Mouse (Mus musculus) heart, embryonic 13.5 days (tissue): ENCODE data around the gene Selplg. TPM values are rescaled to one million over a fixed set of nuclear protein-coding genes. Genes with fewer than 3 reads are reported as not detected.
A peak's percentile ranks its signal among the peaks of the same experiment; 100 is the strongest.
"Not testable (repeated sequence)": the region's sequence is repeated elsewhere in the genome, so short reads cannot be mapped to it uniquely, and the experiment has no call there.

Source experiments
- ATAC-seq: fragments of 200-750 bp; cut with Nextera tagmentation; 2 replicates; pipeline ENCODE4 v1.8.0; 2017; ENCODE audit warnings: moderate TSS enrichment; ENCODE audit not compliant: insufficient number of reproducible peaks, low FRiP score, low TSS enrichment; ENCODE audit errors: extremely low read depth
- H3K27ac ChIP-seq: fragments of 300-500 bp; sonication (generic); replicated peaks from 2 replicates; pipeline ENCODE4 v1.5.1; 2015; ENCODE audit warnings: moderate library complexity, mild to moderate bottlenecking, inconsistent platforms
- H3K27me3 ChIP-seq: fragments of 300-500 bp; sonication (generic); replicated peaks from 2 replicates; pipeline ENCODE4 v1.6.1; 2015; ENCODE audit warnings: mild to moderate bottlenecking, inconsistent platforms
- H3K36me3 ChIP-seq: fragments of 300-500 bp; sonication (generic); 2 replicates; pipeline ENCODE4 v1.6.1; 2015; ENCODE audit warnings: mild to moderate bottlenecking, inconsistent platforms
- H3K4me1 ChIP-seq: fragments of 300-500 bp; sonication (generic); 2 replicates; pipeline ENCODE4 v1.6.1; 2015; ENCODE audit warnings: inconsistent platforms
- H3K4me2 ChIP-seq: fragments of 300-500 bp; sonication (generic); 2 replicates; pipeline ENCODE4 v1.6.1; 2015; ENCODE audit warnings: inconsistent platforms, mild to moderate bottlenecking, moderate library complexity
- H3K4me3 ChIP-seq: fragments of 300-500 bp; sonication (generic); 2 replicates; pipeline ENCODE4 v1.5.1; 2015; ENCODE audit warnings: moderate library complexity, mild to moderate bottlenecking, inconsistent platforms
- H3K9ac ChIP-seq: fragments of 300-500 bp; sonication (generic); 2 replicates; pipeline ENCODE4 v1.6.1; 2015; ENCODE audit warnings: inconsistent platforms, mild to moderate bottlenecking, moderate library complexity
- H3K9me3 ChIP-seq: fragments of 300-500 bp; sonication (generic); 2 replicates; pipeline ENCODE4 v1.6.1; 2016; ENCODE audit warnings: inconsistent platforms
- WGBS: fragments of 180-500 bp; shearing (Covaris S2); methylation state at CpG from one replicate; pipeline ENCODE4 v1.1.7; 2015; ENCODE audit warnings: mixed read lengths; 5-methylcytosine and 5-hydroxymethylcytosine counted together
- polyA plus RNA-seq: library from polyadenylated mRNA; unstranded; fragments of >200 nt; fragmentation: Nextera tagmentation; extraction: Ambion mirVana; gene quantifications from 2 replicates; pipeline ENCODE4 v1.2.1, GENCODE M21; 2015

The Selplg gene
- polyA plus RNA-seq, 1 experiment from 2014 or later, result 1.3 TPM

DNA sequence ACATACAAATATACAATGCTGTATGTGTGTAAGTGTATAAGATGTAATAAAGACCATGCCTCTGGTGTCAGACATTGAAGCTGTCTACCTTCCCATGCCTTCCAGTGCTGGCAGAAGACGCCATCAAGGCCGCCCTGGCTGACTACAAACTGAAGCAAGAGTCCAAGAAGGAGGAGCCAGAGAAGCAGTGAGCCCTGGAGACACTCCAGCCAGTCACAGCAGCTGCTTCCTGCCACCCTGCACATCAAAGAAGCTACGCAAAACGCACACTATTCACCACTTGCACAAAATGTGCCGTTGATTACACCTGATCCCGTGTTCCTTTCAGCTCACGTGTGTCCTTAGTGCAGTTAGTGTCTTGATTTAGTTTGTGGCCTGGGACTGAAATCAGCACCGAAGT lies 54.7 kb downstream of the Selplg start:
- ATAC-seq, H3K9me3 ChIP-seq, H3K9ac ChIP-seq, H3K27ac ChIP-seq, H3K4me3 ChIP-seq, H3K4me2 ChIP-seq, H3K27me3 ChIP-seq: not testable (repeated sequence)
- WGBS, result 80% methylated on average over 8 of the region's 8 CpGs
- Histone ChIP-seq H3K4me1 (peaks cover 13% of the 10 kb centered on the region), H3K36me3 (peaks cover 46% of the 10 kb centered on the region)

GRCm38 (mm10) chr5:113776896-113777226 lies 55.6 kb downstream of the Selplg start:
- Histone ChIP-seq H3K4me3 (no peak overlapping the region), H3K36me3 (peaks cover 46% of the 10 kb centered on the region), H3K4me2 (no peak overlapping the region), H3K27ac (no peak overlapping the region), H3K9me3 (no peaks in the 10 kb centered on the region), H3K9ac (no peak overlapping the region), H3K27me3 (no peaks in the 10 kb centered on the region), H3K4me1 (peaks cover 9% of the 10 kb centered on the region)
- WGBS, result 89% methylated on average over 8 of the region's 8 CpGs
- ATAC-seq, result no peak

DNA sequence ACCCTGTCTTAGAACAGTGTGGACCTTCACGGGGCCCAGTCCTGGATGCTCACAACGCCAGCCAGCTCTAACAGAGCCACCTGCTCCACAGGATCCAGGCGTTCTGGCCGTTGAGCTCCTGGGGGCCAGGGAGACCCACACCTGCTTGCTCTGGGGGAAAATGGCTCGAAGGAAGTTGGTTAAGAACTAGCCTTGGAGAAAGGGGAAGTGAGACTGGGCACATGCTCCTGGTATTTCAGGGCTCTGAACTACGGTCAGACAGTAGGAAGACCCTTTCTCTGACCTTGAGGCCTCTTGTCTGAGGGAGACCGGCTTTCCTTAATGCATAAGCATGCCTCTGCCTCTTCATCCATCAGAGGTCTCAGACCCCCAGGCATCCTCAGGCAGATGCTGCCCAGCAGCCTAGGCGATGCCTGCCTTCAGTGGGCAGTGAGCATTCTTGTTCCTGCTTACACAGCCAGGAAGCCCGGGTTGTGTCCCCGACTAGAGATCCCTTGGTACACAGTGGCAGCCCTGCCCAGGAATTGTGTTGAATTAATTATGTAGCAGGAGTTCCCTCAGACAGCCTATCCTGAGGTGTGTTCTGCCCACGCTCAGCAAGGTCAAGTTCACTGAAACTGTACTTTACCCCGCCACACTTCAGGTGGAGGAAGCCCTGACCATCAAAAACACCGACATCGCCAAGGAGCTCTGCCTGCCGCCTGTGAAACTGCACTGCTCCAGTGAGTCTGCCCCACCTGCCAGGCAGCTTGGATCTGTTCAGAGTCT lies 56.1 kb downstream of the Selplg start:
- H3K9me3 ChIP-seq, result no peaks in the 10 kb centered on the region
- 90% methylated on average over 15 of the region's 15 CpGs for WGBS
- peaks cover 46% of the 10 kb centered on the region for H3K36me3 ChIP-seq
- H3K4me1 ChIP-seq, result peaks cover 9% of the 10 kb centered on the region
- no peak for ATAC-seq
- H3K4me2 ChIP-seq, result no peak overlapping the region
- H3K9ac ChIP-seq, result no peak overlapping the region
- H3K27ac ChIP-seq, result no peak overlapping the region
- no peaks in the 10 kb centered on the region for H3K27me3 ChIP-seq
- no peak overlapping the region for H3K4me3 ChIP-seq

DNA sequence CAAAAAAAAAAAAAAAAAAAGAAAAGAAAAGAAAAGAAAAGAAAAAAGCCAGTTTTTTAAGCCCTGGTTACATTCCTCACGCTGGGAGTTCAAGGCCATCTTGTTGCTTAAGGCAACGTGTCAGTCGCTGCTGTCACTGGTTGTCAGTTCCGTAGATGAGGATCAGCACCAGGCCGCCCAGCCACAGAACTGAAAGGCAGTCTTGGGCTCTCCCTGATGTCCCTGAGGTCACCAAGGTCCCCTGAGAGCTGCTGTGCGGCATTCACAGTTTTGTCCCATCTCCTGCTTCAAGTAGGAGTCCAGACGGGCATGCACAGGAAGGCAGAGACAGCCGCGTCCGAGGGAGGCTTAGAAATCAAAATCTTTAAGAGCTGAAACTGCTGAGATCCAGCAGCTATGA lies 56.9 kb downstream of the Selplg start:
- H3K9ac ChIP-seq, result no peak overlapping the region
- ATAC-seq, result no peak
- H3K27ac ChIP-seq, result no peak overlapping the region
- H3K4me3 ChIP-seq, result no peak overlapping the region
- no peaks in the 10 kb centered on the region for H3K27me3 ChIP-seq
- WGBS, result 87% methylated on average over 10 of the region's 10 CpGs
- H3K4me2 ChIP-seq, result no peak overlapping the region
- peaks cover 46% of the 10 kb centered on the region for H3K36me3 ChIP-seq
- peaks cover 12% of the 10 kb centered on the region for H3K4me1 ChIP-seq
- H3K9me3 ChIP-seq, result no peaks in the 10 kb centered on the region

DNA sequence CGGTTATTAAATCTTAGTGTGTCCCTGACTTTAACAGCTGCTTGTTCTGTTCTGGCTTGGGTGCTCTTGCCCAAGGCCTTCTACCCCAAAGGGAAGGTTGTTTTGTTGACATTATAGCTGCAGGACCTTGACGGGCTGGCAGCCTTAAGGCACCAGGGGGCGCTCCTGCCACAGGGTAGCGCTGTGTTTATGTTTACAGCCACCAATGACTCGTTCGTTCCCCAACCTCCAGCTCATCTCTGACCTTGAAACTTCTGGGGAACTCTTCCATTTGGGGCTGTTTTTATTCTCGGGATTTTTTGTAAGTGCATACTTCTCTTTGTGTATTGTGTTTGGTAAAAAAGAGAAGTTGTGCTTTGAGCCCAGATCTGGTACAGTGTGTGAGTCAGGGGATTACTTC lies 58.8 kb downstream of the Selplg start:
- peak overlapping the region; percentile 88 for H3K9ac ChIP-seq
- under 1% methylated on average over 7 of the region's 7 CpGs for WGBS
- H3K4me1 ChIP-seq, result peaks cover 29% of the 10 kb centered on the region
- ATAC-seq, result no peak
- peak overlapping the region; percentile 100 for H3K4me3 ChIP-seq
- H3K9me3 ChIP-seq, result no peaks in the 10 kb centered on the region
- no peaks in the 10 kb centered on the region for H3K27me3 ChIP-seq
- peak overlapping the region; percentile 99 for H3K4me2 ChIP-seq
- peak overlapping the region; percentile 94 for H3K27ac ChIP-seq
- peaks cover 51% of the 10 kb centered on the region for H3K36me3 ChIP-seq

DNA sequence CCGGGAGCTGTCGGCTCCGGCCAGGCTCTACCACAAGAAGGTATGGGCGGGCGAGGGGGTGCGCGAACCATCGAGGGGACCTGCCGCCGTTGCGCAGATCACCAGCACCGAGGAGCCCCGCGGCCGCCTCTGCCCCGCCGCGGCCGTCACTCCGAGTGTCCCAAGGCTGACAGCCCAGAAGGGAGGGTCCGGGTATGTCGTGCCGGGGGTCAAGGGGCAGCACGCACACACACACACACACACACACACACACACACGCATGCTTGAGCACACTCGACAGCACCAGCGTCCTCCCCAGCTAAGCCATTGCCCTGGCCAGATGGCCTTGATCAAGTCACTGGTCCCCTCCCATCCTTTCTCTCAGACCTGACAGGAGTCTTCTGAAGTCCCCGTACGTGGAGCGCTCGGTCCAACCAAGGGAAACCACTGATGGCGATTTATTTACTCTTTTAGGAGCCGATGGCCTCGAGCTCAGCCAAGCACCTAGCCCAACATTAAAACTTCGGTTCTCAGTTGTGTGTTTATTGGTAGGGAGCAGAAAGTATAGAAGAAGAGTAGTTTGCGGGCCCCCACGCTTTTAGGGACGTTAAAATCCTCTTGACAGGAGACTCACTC lies 59.4 kb downstream of the Selplg start:
- 0 out of 2 replicates have a peak, but pooled peaks have one; percentile 1 for ATAC-seq
- Histone ChIP-seq H3K36me3 (peaks cover 51% of the 10 kb centered on the region), H3K4me1 (peaks cover 29% of the 10 kb centered on the region), H3K4me2 (peak overlapping the region; percentile 99), H3K4me3 (peak overlapping the region; percentile 100), H3K27ac (peak overlapping the region; percentile 94), H3K27me3 (no peaks in the 10 kb centered on the region), H3K9ac (peak overlapping the region; percentile 88), H3K9me3 (no peaks in the 10 kb centered on the region)
- WGBS, result 2% methylated on average over 37 of the region's 38 CpGs

DNA sequence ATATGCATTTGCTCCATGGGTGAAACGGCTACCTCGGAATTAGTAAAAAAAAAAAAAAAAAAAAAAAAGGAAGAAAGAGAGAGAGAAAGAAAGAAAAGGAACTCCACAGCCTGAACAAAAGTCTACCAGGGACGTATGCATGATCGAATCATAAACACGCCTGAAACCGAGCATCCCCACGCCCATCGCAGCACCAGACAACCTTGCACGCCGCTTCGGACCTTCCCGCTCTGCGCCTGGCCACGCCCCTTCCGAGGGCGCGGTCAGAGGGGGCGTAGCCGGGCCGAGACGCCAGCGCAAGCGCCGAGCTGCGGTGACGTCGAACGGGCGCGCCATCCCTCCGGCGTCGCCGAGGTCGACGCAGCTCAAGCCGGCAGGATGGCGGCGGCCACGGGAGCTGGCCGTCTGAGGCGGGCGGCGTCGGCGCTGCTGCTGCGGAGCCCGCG lies 60.0 kb downstream of the Selplg start, which contains the start of the genes Sart3 and Iscu:
Sart3 (minus strand) TSS at position 61 of the 446 bp plus-strand sequence.
Iscu (plus strand) TSS at position 299 of the 446 bp plus-strand sequence.
- Histone ChIP-seq H3K27ac (peak within 1 kb of the TSS; percentile 94), H3K36me3 (peaks cover 53% of the 10 kb centered on the region), H3K27me3 (no peaks in the 10 kb centered on the region), H3K9me3 (no peaks in the 10 kb centered on the region), H3K4me2 (peak within 1 kb of the TSS; percentile 99), H3K9ac (peak within 1 kb of the TSS; percentile 94), H3K4me3 (peak within 1 kb of the TSS; percentile 100), H3K4me1 (peaks cover 29% of the 10 kb centered on the region)
- peak; percentile 86 for ATAC-seq
- 0% methylated on average over 49 of the region's 49 CpGs for WGBS

DNA sequence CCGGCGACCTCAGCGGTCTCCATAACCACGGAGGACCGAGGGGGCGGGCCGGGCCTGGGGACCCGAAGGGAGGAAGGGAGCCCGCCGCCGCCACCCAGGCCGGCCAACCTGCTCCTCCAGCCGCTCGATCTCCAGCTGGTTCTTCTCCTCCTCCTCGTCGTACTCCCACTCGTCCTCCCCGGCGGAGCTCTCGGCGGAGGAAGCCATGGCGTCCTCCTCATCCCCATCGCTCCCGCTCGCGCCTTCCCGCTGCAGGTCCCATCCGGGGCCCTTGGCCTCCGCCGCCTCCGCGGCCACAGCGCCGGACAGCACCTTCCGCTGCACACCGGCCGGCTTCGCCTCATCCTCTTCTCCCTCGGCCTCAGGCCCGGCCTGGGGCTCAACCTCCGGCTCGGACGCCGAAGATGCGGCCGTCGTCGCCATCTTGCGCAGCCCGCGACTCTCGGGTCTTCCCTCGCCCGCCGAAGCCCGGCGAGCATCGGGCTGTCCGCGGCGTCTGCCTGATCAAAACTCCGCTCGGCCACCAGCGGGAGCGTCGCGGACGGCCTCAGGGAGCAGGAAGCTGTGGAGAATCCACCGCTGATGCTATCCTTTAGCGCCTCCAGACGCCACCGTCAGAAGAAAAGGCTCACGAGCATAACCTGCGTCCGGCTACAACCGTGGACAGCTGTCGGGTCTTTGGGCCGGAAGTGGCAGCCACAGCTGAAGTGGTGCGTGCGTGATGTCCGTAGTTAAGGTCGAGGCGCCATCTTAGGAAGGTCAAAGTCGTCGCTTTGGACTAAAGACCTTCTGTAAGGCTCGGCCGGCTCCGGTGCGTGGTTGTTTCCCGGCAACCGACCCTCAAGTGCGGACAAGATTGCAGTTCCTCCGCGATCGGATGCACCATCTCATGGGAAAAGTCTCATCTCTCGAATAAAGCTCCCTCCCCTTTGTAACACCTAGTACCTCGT lies 61.0 kb downstream of the Selplg start:
- Histone ChIP-seq H3K9me3 (no peaks in the 10 kb centered on the region), H3K27me3 (no peaks in the 10 kb centered on the region), H3K4me1 (peaks cover 32% of the 10 kb centered on the region), H3K4me2 (peak overlapping the region; percentile 99), H3K9ac (peak overlapping the region; percentile 94), H3K27ac (peak overlapping the region; percentile 94), H3K36me3 (peaks cover 53% of the 10 kb centered on the region), H3K4me3 (peak overlapping the region; percentile 100)
- under 1% methylated on average over 94 of the region's 97 CpGs for WGBS
- peak; percentile 71 for ATAC-seq

GRCm38 (mm10) chr5:113768806-113769205 lies 63.6 kb downstream of the Selplg start:
- no peak overlapping the region for H3K4me3 ChIP-seq
- no peak overlapping the region for H3K27ac ChIP-seq
- no peak overlapping the region for H3K4me2 ChIP-seq
- H3K9me3 ChIP-seq, result no peaks in the 10 kb centered on the region
- H3K9ac ChIP-seq, result no peak overlapping the region
- 83% methylated on average over 8 of the region's 8 CpGs for WGBS
- H3K36me3 ChIP-seq, result peaks cover 43% of the 10 kb centered on the region
- H3K4me1 ChIP-seq, result peaks cover 39% of the 10 kb centered on the region
- H3K27me3 ChIP-seq, result no peaks in the 10 kb centered on the region
- ATAC-seq, result no peak
